Mouse (Mus musculus): ENCODE measurements around the gene Ccdc149.

DNA sequence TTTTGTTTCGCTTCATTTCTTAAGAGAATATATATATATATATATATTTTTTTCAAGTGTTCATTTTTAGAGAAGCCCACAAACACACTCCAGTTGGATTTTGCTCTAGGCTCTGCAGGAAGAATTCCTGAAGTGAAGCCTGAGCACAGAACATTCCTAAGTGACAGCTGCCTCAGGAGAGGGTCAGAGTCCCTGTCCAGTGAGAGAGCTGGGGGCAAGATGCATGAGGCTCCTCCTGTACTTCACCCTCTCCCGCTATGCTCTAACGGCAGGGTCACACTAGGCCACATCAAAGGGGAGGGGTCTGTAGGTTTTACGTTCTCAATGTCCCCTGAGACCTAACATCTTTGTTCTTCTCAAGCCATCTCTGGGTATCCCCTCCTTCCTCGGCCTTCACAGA, 106.8 kb downstream of the Ccdc149 start:
- TF ChIP-seq CTCF (IDR thresholded peaks at IDR 0.05; ENCODE audit: borderline replicate concordance, control insufficient read depth, extremely low read depth, insufficient read depth, low read length, poor library complexity) (no peak), POLR2A (IDR thresholded peaks at IDR 0.05; ENCODE audit: control insufficient read depth, extremely low read depth, insufficient read depth, low read length, poor library complexity) (no peak)

Data from thymus, adult 2 months (tissue).